Mouse (Mus musculus) hindbrain, embryonic 12.5 days (tissue): ENCODE results near the gene Nipal3. TPM values are rescaled to one million over a fixed set of nuclear protein-coding genes. Genes with fewer than 3 reads are reported as not detected.

Experiments
- ATAC-seq: fragments of 200-750 bp; cut with Nextera tagmentation; 2 replicates; pipeline ENCODE4 v1.8.0; 2017; ENCODE audit warnings: moderate TSS enrichment; ENCODE audit not compliant: low FRiP score
- H3K27ac ChIP-seq: fragments of 300-500 bp; sonication (generic); 2 replicates; pipeline ENCODE4 v1.5.1; 2016; ENCODE audit warnings: mild to moderate bottlenecking
- H3K27me3 ChIP-seq: fragments of 300-500 bp; sonication (generic); 2 replicates; pipeline ENCODE4 v1.6.1; 2016; ENCODE audit warnings: mild to moderate bottlenecking
- H3K36me3 ChIP-seq: fragments of 300-500 bp; sonication (generic); 2 replicates; pipeline ENCODE4 v1.6.1; 2016; ENCODE audit warnings: mild to moderate bottlenecking
- H3K4me1 ChIP-seq: fragments of 300-500 bp; sonication (generic); 2 replicates; pipeline ENCODE4 v1.6.1; 2016
- H3K4me2 ChIP-seq: fragments of 300-500 bp; sonication (generic); replicated peaks from 2 replicates; pipeline ENCODE4 v1.6.1; 2016; ENCODE audit warnings: mild to moderate bottlenecking
- H3K4me3 ChIP-seq: fragments of 300-500 bp; sonication (generic); 2 replicates; pipeline ENCODE4 v1.5.1; 2016; ENCODE audit warnings: mild to moderate bottlenecking
- H3K9ac ChIP-seq: fragments of 300-500 bp; sonication (generic); 2 replicates; pipeline ENCODE4 v1.6.1; 2016; ENCODE audit warnings: mild to moderate bottlenecking, moderate library complexity
- H3K9me3 ChIP-seq: fragments of 300-500 bp; sonication (generic); replicated peaks from 2 replicates; pipeline ENCODE4 v1.6.1; 2016; ENCODE audit warnings: mild to moderate bottlenecking
- WGBS: fragments of 180-500 bp; shearing (Covaris S2); methylation state at CpG from one replicate; pipeline ENCODE4 v1.1.7; 2016; 5-methylcytosine and 5-hydroxymethylcytosine counted together
- polyA plus RNA-seq: library from polyadenylated mRNA; unstranded; fragments of >200 nt; fragmentation: Nextera tagmentation; extraction: Ambion mirVana; gene quantifications from 2 replicates; pipeline ENCODE4 v1.2.1, GENCODE M21; 2016

The Nipal3 gene
- polyA plus RNA-seq, 1 experiment from 2014 or later, result 4.1 TPM

- Histone ChIP-seq H3K4me3 (no peak overlapping the region), H3K4me2 (no peak overlapping the region), H3K4me1 (peaks cover 13% of the 10 kb centered on the region; the same call in 1 of the 2 replicates), H3K9ac (no peak overlapping the region), H3K36me3 (no peaks in the 10 kb centered on the region), H3K27me3 (no peaks in the 10 kb centered on the region), H3K27ac (no peak overlapping the region), H3K9me3 (no peaks in the 10 kb centered on the region)
- WGBS, result 79% methylated on average over 6 of the region's 6 CpGs
- no peak for ATAC-seq
Measured at GRCm38 (mm10) chr4:135453164-135453563, 41.7 kb downstream of the Nipal3 start.

- no peaks in the 10 kb centered on the region for H3K27me3 ChIP-seq
- no peaks in the 10 kb centered on the region for H3K9me3 ChIP-seq
- no peaks in the 10 kb centered on the region for H3K36me3 ChIP-seq
- no peak overlapping the region for H3K4me3 ChIP-seq
- H3K9ac ChIP-seq, result no peak overlapping the region
- H3K4me2 ChIP-seq, result no peak overlapping the region; the same call in 1 of the 2 replicates
- 60% methylated on average over 17 of the region's 18 CpGs for WGBS
- no peak overlapping the region for H3K27ac ChIP-seq
- ATAC-seq, result no peak
- peaks cover 13% of the 10 kb centered on the region; the same call in 1 of the 2 replicates for H3K4me1 ChIP-seq
Measured at GRCm38 (mm10) chr4:135451360-135452015, 43.4 kb downstream of the Nipal3 start.

GRCm38 (mm10) chr4:135442473-135442872 lies 52.4 kb downstream of the Nipal3 start:
- 82% methylated on average over 5 of the region's 5 CpGs for WGBS

GRCm38 (mm10) chr4:135439904-135440522 lies 54.8 kb downstream of the Nipal3 start:
- 57% methylated on average over 9 of the region's 9 CpGs for WGBS
- Histone ChIP-seq H3K27me3 (no peaks in the 10 kb centered on the region), H3K9ac (no peak overlapping the region), H3K4me3 (no peak overlapping the region), H3K9me3 (no peaks in the 10 kb centered on the region), H3K27ac (no peak overlapping the region), H3K36me3 (no peaks in the 10 kb centered on the region), H3K4me2 (no peak overlapping the region), H3K4me1 (peaks cover 6% of the 10 kb centered on the region; the same call in 1 of the 2 replicates)
- no peak for ATAC-seq

More at GRCm38 (mm10) chr4:135442473-135442872, 52.4 kb downstream of the Nipal3 start:
- Histone ChIP-seq H3K4me1 (peaks cover 6% of the 10 kb centered on the region; the same call in 1 of the 2 replicates), H3K4me2 (no peak overlapping the region), H3K9ac (no peak overlapping the region), H3K27me3 (no peaks in the 10 kb centered on the region), H3K36me3 (no peaks in the 10 kb centered on the region), H3K4me3 (no peak overlapping the region), H3K27ac (no peak overlapping the region), H3K9me3 (no peaks in the 10 kb centered on the region)
- no peak for ATAC-seq

- peak overlapping the region; percentile 38 for H3K4me2 ChIP-seq
- peaks cover 12% of the 10 kb centered on the region for H3K4me1 ChIP-seq
- no peaks in the 10 kb centered on the region for H3K27me3 ChIP-seq
- ATAC-seq, result peak; percentile 52; the same call in 1 of the 2 replicates
- no peaks in the 10 kb centered on the region for H3K36me3 ChIP-seq
- no peaks in the 10 kb centered on the region for H3K9me3 ChIP-seq
- 6% methylated on average over 14 of the region's 15 CpGs for WGBS
- no peak overlapping the region for H3K4me3 ChIP-seq
- H3K27ac ChIP-seq, result peak overlapping the region; percentile 35; the same call in 1 of the 2 replicates
- no peak overlapping the region for H3K9ac ChIP-seq
Measured at GRCm38 (mm10) chr4:135439188-135439647, 55.6 kb downstream of the Nipal3 start.

GRCm38 (mm10) chr4:135437924-135438323 lies 56.9 kb downstream of the Nipal3 start:
- Histone ChIP-seq H3K4me1 (peaks cover 18% of the 10 kb centered on the region), H3K4me3 (no peak overlapping the region), H3K9me3 (no peaks in the 10 kb centered on the region), H3K27ac (no peak overlapping the region), H3K36me3 (no peaks in the 10 kb centered on the region), H3K27me3 (no peaks in the 10 kb centered on the region), H3K9ac (no peak overlapping the region), H3K4me2 (no peak overlapping the region)
- no peak for ATAC-seq

- Histone ChIP-seq H3K27me3 (no peaks in the 10 kb centered on the region), H3K4me1 (peaks cover 19% of the 10 kb centered on the region), H3K9ac (no peak overlapping the region), H3K36me3 (no peaks in the 10 kb centered on the region), H3K27ac (no peak overlapping the region), H3K4me3 (no peak overlapping the region), H3K9me3 (no peaks in the 10 kb centered on the region), H3K4me2 (no peak overlapping the region)
- ATAC-seq, result no peak
- WGBS, result 57% methylated on average over 13 of the region's 13 CpGs
Measured at GRCm38 (mm10) chr4:135436291-135436690, 58.5 kb downstream of the Nipal3 start.

- H3K4me2 ChIP-seq, result peak overlapping the region; percentile 93
- 30% methylated on average over 11 of the region's 11 CpGs for WGBS
- H3K27ac ChIP-seq, result peak overlapping the region; percentile 9; the same call in 1 of the 2 replicates
Measured at GRCm38 (mm10) chr4:135434395-135434789, 60.4 kb downstream of the Nipal3 start.

GRCm38 (mm10) chr4:135433443-135434394 lies 61.1 kb downstream of the Nipal3 start, which contains the start of gene Rcan3:
Gene Rcan3, minus strand, starts transcription at chr4:135433853.
- Histone ChIP-seq H3K9me3 (no peaks in the 10 kb centered on the region), H3K27me3 (no peaks in the 10 kb centered on the region), H3K4me3 (peak within 1 kb of the TSS; percentile 78), H3K9ac (peak within 1 kb of the TSS; percentile 90), H3K27ac (peak within 1 kb of the TSS; percentile 9), H3K36me3 (no peaks in the 10 kb centered on the region), H3K4me1 (peaks cover 16% of the 10 kb centered on the region), H3K4me2 (peak within 1 kb of the TSS; percentile 93)
- ATAC-seq, result peak; percentile 77
- under 1% methylated on average over 64 of the region's 79 CpGs for WGBS

More at GRCm38 (mm10) chr4:135434395-135434789, 60.4 kb downstream of the Nipal3 start:
- Histone ChIP-seq H3K27me3 (no peaks in the 10 kb centered on the region), H3K4me1 (peaks cover 19% of the 10 kb centered on the region), H3K36me3 (no peaks in the 10 kb centered on the region), H3K9me3 (no peaks in the 10 kb centered on the region), H3K4me3 (peak overlapping the region; percentile 78), H3K9ac (peak overlapping the region; percentile 90)
- no peak; the same call in 1 of the 2 replicates for ATAC-seq

- peak overlapping the region; percentile 93 for H3K4me2 ChIP-seq
Measured at GRCm38 (mm10) chr4:135433086-135433442, 61.8 kb downstream of the Nipal3 start.

GRCm38 (mm10) chr4:135429990-135430760 lies 64.7 kb downstream of the Nipal3 start:
- H3K9me3 ChIP-seq, result no peaks in the 10 kb centered on the region
- ATAC-seq, result no peak
- no peak overlapping the region for H3K4me3 ChIP-seq
- H3K9ac ChIP-seq, result no peak overlapping the region
- H3K27me3 ChIP-seq, result no peaks in the 10 kb centered on the region
- H3K4me1 ChIP-seq, result peaks cover 16% of the 10 kb centered on the region
- WGBS, result 83% methylated on average over 8 of the region's 8 CpGs
- no peak overlapping the region for H3K27ac ChIP-seq
- no peak overlapping the region for H3K4me2 ChIP-seq
- H3K36me3 ChIP-seq, result no peaks in the 10 kb centered on the region

More at GRCm38 (mm10) chr4:135433086-135433442, 61.8 kb downstream of the Nipal3 start:
- ATAC-seq, result 0 out of 2 replicates have a peak, but pooled peaks have one; percentile 7
- 11% methylated on average over 10 of the region's 10 CpGs for WGBS
- Histone ChIP-seq H3K9me3 (no peaks in the 10 kb centered on the region), H3K9ac (peak overlapping the region; percentile 90), H3K36me3 (no peaks in the 10 kb centered on the region), H3K27ac (no peak overlapping the region), H3K4me3 (peak overlapping the region; percentile 78), H3K27me3 (no peaks in the 10 kb centered on the region), H3K4me1 (peaks cover 16% of the 10 kb centered on the region)
